Mouse (Mus musculus): ENCODE data around the gene Pacsin2.
"Not testable (repeated sequence)": the region's sequence is repeated elsewhere in the genome, so short reads cannot be mapped to it uniquely, and the experiment has no call there.

Gene Pacsin2

GRCm38 (mm10) chr15:83374076-83374475 is 90.3 kb downstream of the Pacsin2 start:
- no peak for DNase-seq (ENCODE audit: low spot score in 2 of 2)

- not testable (repeated sequence) for DNase-seq (ENCODE audit: low spot score in 2 of 2)
Observed at GRCm38 (mm10) chr15:83368702-83369101, 95.7 kb downstream of the Pacsin2 start.

- no peak for DNase-seq (ENCODE audit: low spot score in 2 of 2)
Observed at GRCm38 (mm10) chr15:83368261-83368660, 96.1 kb downstream of the Pacsin2 start.

GRCm38 (mm10) chr15:83366933-83367552 is 97.4 kb downstream of the Pacsin2 start:
- peak; percentile 42 to 60 for DNase-seq (ENCODE audit: low spot score in 2 of 2)

- DNase-seq (ENCODE audit: low spot score in 2 of 2) = no peak
Observed at GRCm38 (mm10) chr15:83365697-83366096, 98.7 kb downstream of the Pacsin2 start.

- DNase-seq (ENCODE audit: low spot score in 2 of 2) = no peak
Observed at GRCm38 (mm10) chr15:83364194-83364593, 100.2 kb downstream of the Pacsin2 start.

- not testable (repeated sequence) for DNase-seq (ENCODE audit: low spot score in 2 of 2)
Observed at GRCm38 (mm10) chr15:83362813-83363212, 101.6 kb downstream of the Pacsin2 start.

- DNase-seq (ENCODE audit: low spot score in 2 of 2) = not testable (repeated sequence)
Observed at GRCm38 (mm10) chr15:83360899-83361298, 103.5 kb downstream of the Pacsin2 start.

- no peak for DNase-seq (ENCODE audit: low spot score in 2 of 2)
Observed at GRCm38 (mm10) chr15:83360140-83360539, 104.3 kb downstream of the Pacsin2 start.

- no peak for DNase-seq (ENCODE audit: low spot score in 2 of 2)
Observed at GRCm38 (mm10) chr15:83358476-83358875, 105.9 kb downstream of the Pacsin2 start.

GRCm38 (mm10) chr15:83351546-83351945 is 112.9 kb downstream of the Pacsin2 start:
- no peak for DNase-seq (ENCODE audit: low spot score in 2 of 2)

- DNase-seq (ENCODE audit: low spot score in 2 of 2) = no peak
Observed at GRCm38 (mm10) chr15:83350859-83351258, 113.5 kb downstream of the Pacsin2 start.

- DNase-seq (ENCODE audit: low spot score in 2 of 2) = peak; percentile 93 to 96
Observed at GRCm38 (mm10) chr15:83349954-83350711, 114.3 kb downstream of the Pacsin2 start, which contains the start of gene Arfgap3. Gene Arfgap3, minus strand, starts transcription at chr15:83350247.

GRCm38 (mm10) chr15:83349225-83349953 is 115.0 kb downstream of the Pacsin2 start:
- peak in 1 of 2 experiments; percentile 30 for DNase-seq (ENCODE audit: low spot score in 2 of 2)

- DNase-seq (ENCODE audit: low spot score in 2 of 2) = no peak
Observed at GRCm38 (mm10) chr15:83348747-83349146, 115.7 kb downstream of the Pacsin2 start.

- DNase-seq (ENCODE audit: low spot score in 2 of 2) = no peak
Observed at GRCm38 (mm10) chr15:83345898-83346529, 118.4 kb downstream of the Pacsin2 start.

- no peak for DNase-seq (ENCODE audit: low spot score in 2 of 2)
Observed at GRCm38 (mm10) chr15:83344956-83345355, 119.5 kb downstream of the Pacsin2 start.

GRCm38 (mm10) chr15:83344157-83344556 is 120.2 kb downstream of the Pacsin2 start:
- DNase-seq (ENCODE audit: low spot score in 2 of 2) = no peak

GRCm38 (mm10) chr15:83338908-83339307 is 125.5 kb downstream of the Pacsin2 start:
- DNase-seq (ENCODE audit: low spot score in 2 of 2) = no peak

GRCm38 (mm10) chr15:83337903-83338870 is 126.2 kb downstream of the Pacsin2 start:
- no peak for DNase-seq (ENCODE audit: low spot score in 2 of 2)

- no peak for DNase-seq (ENCODE audit: low spot score in 2 of 2)
Observed at GRCm38 (mm10) chr15:83332373-83332772, 132.0 kb downstream of the Pacsin2 start.
